Mouse (Mus musculus): Measurements from ENCODE around the gene Dnaic2.

The Dnaic2 gene

GRCm38 (mm10) chr11:114797981-114798380 is 70.8 kb downstream of the Dnaic2 start:
- no peak for DNase-seq (ENCODE audit: low read depth, low spot score)

- no peak for DNase-seq (ENCODE audit: low read depth, low spot score)
These were observed 71.4 kb downstream of the Dnaic2 start, which contains the start of gene Gpr142 for GRCm38 (mm10) chr11:114798624-114799023. Gpr142 (plus strand) TSS chr11:114798924.

GRCm38 (mm10) chr11:114801906-114802305 is 74.7 kb downstream of the Dnaic2 start:
- DNase-seq (ENCODE audit: low read depth, low spot score) = no peak

DNA sequence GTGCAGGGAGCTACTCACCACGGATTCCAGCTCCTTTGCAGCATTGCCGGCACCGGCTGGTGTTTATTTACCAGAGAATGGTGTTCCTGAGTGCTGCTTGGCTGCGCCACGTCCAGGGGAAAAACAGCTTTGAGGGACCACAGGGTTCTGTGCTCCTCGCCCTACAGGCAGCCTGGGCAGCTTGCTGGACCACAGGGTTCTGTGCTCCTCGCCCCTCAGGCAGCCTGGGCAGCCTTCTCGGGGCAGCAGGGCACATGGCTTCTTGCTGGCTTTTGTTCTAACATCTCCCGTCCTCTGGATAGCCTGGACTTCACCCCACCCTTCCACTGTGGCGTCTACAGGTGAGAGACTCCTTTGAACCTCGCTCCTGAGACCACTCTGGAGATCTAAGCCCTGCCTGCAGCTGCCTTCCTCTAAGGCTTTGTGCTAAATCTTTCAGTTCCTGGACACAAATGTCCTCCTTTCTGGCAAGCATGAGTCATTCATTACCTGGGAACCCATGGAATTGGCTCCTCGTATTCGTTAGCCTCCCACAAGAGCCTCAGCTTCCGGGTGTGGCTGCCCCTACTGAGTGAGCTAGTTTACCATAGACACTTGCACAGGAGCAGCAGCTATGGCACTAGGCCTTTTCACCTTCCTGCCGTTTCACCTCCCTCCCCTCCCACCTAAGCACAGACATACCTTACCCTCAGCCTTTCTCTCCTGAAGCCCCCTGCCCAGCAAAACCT is 75.5 kb downstream of the Dnaic2 start:
- DNase-seq (ENCODE audit: low read depth, low spot score) = no peak

GRCm38 (mm10) chr11:114803990-114804389 is 76.8 kb downstream of the Dnaic2 start:
- DNase-seq (ENCODE audit: low read depth, low spot score) = no peak

DNA sequence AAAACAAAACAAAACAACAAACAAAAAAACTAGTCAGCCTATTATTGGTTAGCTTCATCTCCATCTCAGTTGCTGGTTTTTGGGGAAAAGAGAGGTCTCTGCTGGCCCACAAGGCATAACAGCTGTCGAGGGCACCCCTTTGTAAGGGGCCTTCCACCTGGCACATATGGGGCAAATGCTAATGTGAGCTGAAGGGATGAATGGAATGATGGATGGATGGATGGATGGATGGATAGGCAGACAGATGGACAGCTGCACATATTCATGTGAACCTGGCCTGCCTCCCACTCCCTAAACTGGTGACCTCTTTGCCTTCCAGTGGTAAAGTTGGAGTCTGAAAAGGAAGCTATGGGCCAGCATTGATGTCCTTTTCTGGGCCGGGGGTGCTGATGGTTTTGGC is 79.8 kb downstream of the Dnaic2 start:
- no peak for DNase-seq (ENCODE audit: low read depth, low spot score)

Data from CD4-positive, CD25-positive, alpha-beta regulatory T cell, adult 2 months (primary cell).